Mouse (Mus musculus) ES-Bruce4 (cell line): ENCODE measurements around the gene Col4a1. TPM values are rescaled to one million over a fixed set of nuclear protein-coding genes. Genes with fewer than 3 reads are reported as not detected.

Experiments
- H3K27ac ChIP-seq: 2 replicates; pipeline ENCODE4 v1.5.1; 2012; ENCODE audit warnings: low read length, inconsistent platforms; ENCODE audit not compliant: insufficient read depth
- H3K27me3 ChIP-seq: 2 replicates; pipeline ENCODE4 v1.6.1; 2012; ENCODE audit warnings: mild to moderate bottlenecking, low read length, inconsistent platforms; ENCODE audit not compliant: control insufficient read depth, poor library complexity, insufficient read depth, severe bottlenecking
- H3K36me3 ChIP-seq: 2 replicates; pipeline ENCODE4 v1.6.1; 2012; ENCODE audit warnings: inconsistent platforms, mild to moderate bottlenecking, low read length, moderate library complexity; ENCODE audit not compliant: control insufficient read depth, poor library complexity, insufficient read depth, severe bottlenecking
- H3K4me1 ChIP-seq: one replicate; pipeline ENCODE4 v1.8.1; 2011; ENCODE audit warnings: low read length; ENCODE audit not compliant: control insufficient read depth, insufficient read depth
- H3K4me3 ChIP-seq: 2 replicates; pipeline ENCODE4 v1.5.1; 2011; ENCODE audit warnings: low read depth, mild to moderate bottlenecking, low read length
- H3K9ac ChIP-seq: 2 replicates; pipeline ENCODE4 v1.6.1; 2012; ENCODE audit warnings: low read depth, mild to moderate bottlenecking, inconsistent platforms; ENCODE audit not compliant: poor library complexity, severe bottlenecking
- H3K9me3 ChIP-seq: replicated peaks from 2 replicates; pipeline ENCODE4 v1.6.1; 2012; ENCODE audit warnings: mild to moderate bottlenecking, low read length, inconsistent platforms; ENCODE audit not compliant: control insufficient read depth, poor library complexity, insufficient read depth, severe bottlenecking
- CTCF ChIP-seq: IDR thresholded peaks from one replicate; pipeline ENCODE4 v1.8.1; 2011; ENCODE audit warnings: low read depth, low read length
- EP300 ChIP-seq: IDR thresholded peaks from 2 replicates; pipeline ENCODE4 v1.6.1; 2011; ENCODE audit warnings: low read depth, low read length; ENCODE audit not compliant: insufficient read depth
- POLR2A ChIP-seq: IDR thresholded peaks from one replicate; pipeline ENCODE4 v1.8.1; 2011; ENCODE audit warnings: low read length; ENCODE audit not compliant: insufficient read depth
- polyA plus RNA-seq: library from polyadenylated mRNA; stranded (reverse); fragments of >200 nt; gene quantifications from 2 replicates; pipeline ENCODE4 v1.2.4, GENCODE M21; 2011; ENCODE audit warnings: low read depth; ENCODE audit not compliant: missing spikeins, insufficient read depth, insufficient read length

Col4a1 gene
- polyA plus RNA-seq, 1 experiment: 56.3 TPM

DNA sequence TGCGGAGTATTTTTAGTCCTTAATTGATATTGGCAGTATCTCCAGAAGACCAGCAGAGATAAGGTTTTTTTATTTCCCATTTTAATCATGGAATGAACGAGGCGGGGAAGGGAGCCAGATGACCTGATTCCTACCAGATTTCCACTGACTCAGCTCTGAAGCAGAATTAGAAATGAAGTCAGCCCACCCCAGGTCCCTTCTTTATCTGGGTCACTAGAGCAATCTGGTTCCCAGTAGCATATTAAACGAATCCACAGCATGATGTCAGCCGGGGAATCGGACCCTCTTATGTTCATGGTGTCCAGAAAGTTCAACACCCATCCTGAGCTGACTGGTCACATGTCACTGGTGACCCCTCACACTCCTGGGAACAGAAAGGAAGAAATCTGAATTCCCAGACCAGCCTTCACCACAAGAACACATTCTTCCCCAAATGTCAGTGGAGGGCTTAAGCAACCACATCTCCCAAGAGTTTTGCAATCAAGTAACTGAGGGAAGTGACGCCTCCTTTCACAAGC is 63.0 kb downstream of the Col4a1 start:
- Histone ChIP-seq H3K36me3 (no peaks in the 10 kb centered on the region), H3K9ac (no peak overlapping the region), H3K4me1 (no peaks in the 10 kb centered on the region), H3K9me3 (no peaks in the 10 kb centered on the region), H3K27me3 (no peaks in the 10 kb centered on the region; the same call in 1 of the 2 replicates), H3K27ac (no peak overlapping the region), H3K4me3 (no peak overlapping the region)
- no peak for TF ChIP-seq POLR2A
- no peak for TF ChIP-seq EP300
- TF ChIP-seq CTCF: no peak

DNA sequence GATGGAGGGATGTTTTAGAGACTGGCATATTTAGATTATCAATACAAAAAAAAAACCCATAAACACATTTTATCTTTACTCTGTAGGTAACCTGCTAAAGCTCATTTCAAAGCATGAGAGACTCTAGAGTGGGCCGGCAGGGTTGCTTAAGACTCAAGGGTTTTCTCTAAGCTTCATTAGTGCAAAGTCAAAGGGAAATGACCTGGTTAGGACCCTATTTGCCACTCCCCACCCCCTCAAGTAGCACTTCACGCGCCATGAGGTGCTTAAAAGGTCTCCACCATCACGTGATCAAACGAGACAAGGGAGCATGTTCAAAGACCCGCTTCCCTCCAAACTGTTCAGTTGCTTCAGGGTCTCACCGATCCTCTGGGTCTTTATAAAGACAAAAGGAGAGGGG is 63.9 kb downstream of the Col4a1 start:
- Histone ChIP-seq H3K27me3 (no peaks in the 10 kb centered on the region; the same call in 1 of the 2 replicates), H3K36me3 (no peaks in the 10 kb centered on the region), H3K4me1 (no peaks in the 10 kb centered on the region), H3K27ac (no peak overlapping the region), H3K9ac (no peak overlapping the region), H3K9me3 (no peaks in the 10 kb centered on the region), H3K4me3 (no peak overlapping the region)
- TF ChIP-seq EP300 (no peak), CTCF (no peak), POLR2A (no peak)

DNA sequence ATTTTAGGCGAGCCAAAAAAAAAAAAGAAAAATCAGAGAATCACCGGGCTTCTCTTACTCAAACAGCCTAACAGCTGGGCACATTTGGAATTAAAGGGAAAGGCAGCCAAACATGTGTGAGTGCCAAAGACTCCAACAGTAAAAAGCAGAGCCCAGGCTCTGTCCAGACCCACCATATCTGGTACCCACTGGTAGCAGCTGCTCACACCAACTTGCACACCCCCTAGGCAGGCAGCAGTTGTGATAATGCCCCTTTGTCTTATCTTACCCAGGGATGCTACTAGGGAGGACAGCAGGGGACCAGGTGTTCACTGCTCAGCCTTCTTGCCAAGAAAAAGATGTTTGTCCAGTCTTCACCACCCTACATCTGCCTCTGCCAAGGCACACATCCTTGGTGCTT is 71.1 kb downstream of the Col4a1 start:
- no peaks in the 10 kb centered on the region for H3K4me1 ChIP-seq
- no peak for TF ChIP-seq EP300
- no peak for TF ChIP-seq POLR2A
- no peak for TF ChIP-seq CTCF
- H3K9ac ChIP-seq: no peak overlapping the region
- no peaks in the 10 kb centered on the region for H3K9me3 ChIP-seq
- H3K36me3 ChIP-seq: no peaks in the 10 kb centered on the region
- H3K27ac ChIP-seq: no peak overlapping the region
- no peaks in the 10 kb centered on the region for H3K27me3 ChIP-seq
- H3K4me3 ChIP-seq: no peak overlapping the region

DNA sequence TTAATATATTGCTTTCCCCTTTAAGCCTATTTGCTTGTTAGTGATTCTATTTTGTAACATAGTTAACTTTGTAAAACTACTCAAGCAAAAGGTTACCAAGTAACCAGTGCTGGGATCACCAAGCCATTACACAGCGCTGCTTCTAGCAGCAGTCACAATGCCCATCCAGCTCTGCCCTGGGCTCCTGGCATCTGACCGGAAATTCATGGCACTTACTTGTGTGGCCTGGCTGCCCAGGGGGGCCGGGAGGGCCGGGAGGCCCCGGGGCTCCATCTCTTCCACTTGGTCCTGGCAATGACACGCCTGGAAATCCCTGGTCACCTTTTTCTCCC is 77.8 kb downstream of the Col4a1 start:
- no peaks in the 10 kb centered on the region for H3K4me1 ChIP-seq
- TF ChIP-seq EP300 (no peak), POLR2A (no peak), CTCF (no peak)
- no peak overlapping the region for H3K4me3 ChIP-seq
- H3K27me3 ChIP-seq: no peaks in the 10 kb centered on the region
- no peaks in the 10 kb centered on the region for H3K36me3 ChIP-seq
- H3K9ac ChIP-seq: no peak overlapping the region
- no peaks in the 10 kb centered on the region for H3K9me3 ChIP-seq
- H3K27ac ChIP-seq: no peak overlapping the region

DNA sequence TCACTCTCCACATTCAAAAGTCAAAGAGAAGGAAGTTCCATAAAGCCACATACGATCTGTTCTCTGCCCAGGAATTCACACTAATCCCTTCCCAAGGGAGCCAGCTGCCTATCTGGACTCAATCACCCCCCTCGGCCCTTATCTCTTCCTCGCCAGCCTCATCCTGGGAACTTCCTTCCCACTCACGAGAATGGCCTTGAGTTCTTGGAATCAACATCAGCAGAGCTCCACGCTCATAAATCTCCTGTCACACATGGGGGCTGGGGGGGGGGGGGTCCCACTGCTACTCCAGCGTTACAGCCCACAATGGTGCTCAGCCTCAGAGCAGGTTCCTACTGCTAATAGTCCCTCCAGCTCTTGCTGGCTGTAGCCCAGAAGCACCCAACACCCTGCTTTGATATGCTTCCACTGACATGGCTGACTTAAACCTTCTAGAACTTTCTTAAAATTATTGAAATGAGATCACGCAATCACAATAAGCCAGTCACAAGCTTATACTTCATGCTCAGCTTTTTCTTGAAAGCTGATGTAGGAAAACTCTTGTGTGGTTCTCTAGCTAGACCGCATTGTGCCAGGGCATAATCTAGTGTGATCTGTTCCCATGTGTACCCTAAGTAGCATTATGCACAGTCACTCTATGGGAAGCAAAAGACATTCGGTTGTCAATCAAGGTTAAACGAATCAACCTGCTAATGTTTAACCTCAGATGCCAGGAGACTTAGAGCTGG is 78.3 kb downstream of the Col4a1 start:
- H3K27me3 ChIP-seq: no peaks in the 10 kb centered on the region
- H3K36me3 ChIP-seq: no peaks in the 10 kb centered on the region
- TF ChIP-seq POLR2A: no peak
- TF ChIP-seq CTCF: no peak
- TF ChIP-seq EP300: no peak
- H3K4me1 ChIP-seq: no peaks in the 10 kb centered on the region
- H3K27ac ChIP-seq: no peak overlapping the region
- H3K9ac ChIP-seq: no peak overlapping the region
- H3K4me3 ChIP-seq: no peak overlapping the region
- H3K9me3 ChIP-seq: no peaks in the 10 kb centered on the region

DNA sequence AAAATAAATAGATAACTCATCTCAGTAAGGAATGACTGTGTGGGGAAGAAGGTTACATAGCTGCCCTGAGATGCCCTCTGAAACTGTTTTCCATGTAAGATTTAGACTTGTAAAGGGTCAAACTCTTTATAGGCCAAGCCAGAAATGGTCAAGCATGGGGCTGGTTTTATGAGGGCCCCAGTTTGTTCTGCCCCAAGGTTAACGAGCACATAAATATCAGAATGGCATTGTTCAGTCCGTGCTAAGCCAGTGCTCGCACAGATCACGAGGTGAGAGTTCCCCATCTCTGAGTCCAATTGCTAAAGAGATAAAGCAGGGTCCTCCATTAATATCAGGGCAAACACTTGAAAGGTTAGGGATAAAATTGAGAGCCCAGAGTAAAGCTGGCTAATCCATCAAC is 79.6 kb downstream of the Col4a1 start:
- H3K9me3 ChIP-seq: no peaks in the 10 kb centered on the region
- no peaks in the 10 kb centered on the region for H3K27me3 ChIP-seq
- no peak overlapping the region for H3K4me3 ChIP-seq
- H3K4me1 ChIP-seq: no peaks in the 10 kb centered on the region
- no peak overlapping the region for H3K27ac ChIP-seq
- no peaks in the 10 kb centered on the region for H3K36me3 ChIP-seq
- TF ChIP-seq CTCF: no peak
- no peak for TF ChIP-seq POLR2A
- no peak for TF ChIP-seq EP300
- no peak overlapping the region for H3K9ac ChIP-seq
